Mouse (Mus musculus): Measurements from ENCODE around the gene Slc44a4. TPM values are rescaled to one million over a fixed set of nuclear protein-coding genes. Genes with fewer than 3 reads are reported as not detected.
A peak's percentile ranks its signal among the peaks of the same experiment; 100 is the strongest.

The Slc44a4 gene
- 0.08 and 0.11 TPM in 2 replicates for polyA plus RNA-seq (2014; fragmentation: Nextera tagmentation; extraction: Ambion mirVana)

- ATAC-seq (replicated peaks; ENCODE audit: insufficient number of reproducible peaks, low FRiP score, low TSS enrichment, low read depth) (no peak), DNase-seq (ENCODE audit: low spot score) (no peak)
- Histone ChIP-seq H3K27me3 (ENCODE audit: control insufficient read depth, insufficient read depth, low read length) (no peaks in the 10 kb centered on the region), H3K9ac (replicated peaks; ENCODE audit: low read length) (no peak within 1 kb of the TSS; the same call in 1 of the 2 replicates), H3K4me3 (ENCODE audit: low read depth, low read length) (no peak within 1 kb of the TSS), H3K27ac (replicated peaks; ENCODE audit: low read depth, low read length) (no peak within 1 kb of the TSS), H3K4me2 (ENCODE audit: low read depth, low read length) (no peak within 1 kb of the TSS), H3K4me1 (ENCODE audit: control insufficient read depth, insufficient read depth, low read length) (0 out of 2 replicates have a peak, but pooled peaks cover 2% of the 10 kb centered on the region), H3K9me3 (replicated peaks; ENCODE audit: control insufficient read depth, low read length) (no peaks in the 10 kb centered on the region), H3K36me3 (replicated peaks; ENCODE audit: control insufficient read depth, insufficient read depth, low read depth, low read length) (peaks cover 6% of the 10 kb centered on the region)
- WGBS, result 38% methylated on average over 18 of the region's 18 CpGs
Observed at GRCm38 (mm10) chr17:34913930-34914665, at the start of gene Slc44a4. Gene Slc44a4, plus strand, starts transcription at chr17:34914466.

- ATAC-seq (replicated peaks; ENCODE audit: insufficient number of reproducible peaks, low FRiP score, low TSS enrichment, low read depth) (no peak), DNase-seq (ENCODE audit: low spot score) (no peak)
- Histone ChIP-seq H3K9ac (replicated peaks; ENCODE audit: low read length) (no peak overlapping the region), H3K9me3 (replicated peaks; ENCODE audit: control insufficient read depth, low read length) (no peaks in the 10 kb centered on the region), H3K27ac (replicated peaks; ENCODE audit: low read depth, low read length) (no peak overlapping the region), H3K27me3 (ENCODE audit: control insufficient read depth, insufficient read depth, low read length) (no peaks in the 10 kb centered on the region), H3K4me3 (ENCODE audit: low read depth, low read length) (no peak overlapping the region), H3K36me3 (replicated peaks; ENCODE audit: control insufficient read depth, insufficient read depth, low read depth, low read length) (no peaks in the 10 kb centered on the region), H3K4me2 (ENCODE audit: low read depth, low read length) (no peak overlapping the region), H3K4me1 (ENCODE audit: control insufficient read depth, insufficient read depth, low read length) (no peaks in the 10 kb centered on the region)
- 55% methylated on average over 7 of the region's 7 CpGs for WGBS
Observed at GRCm38 (mm10) chr17:34865981-34866380, 48.3 kb upstream of the Slc44a4 start.

- no peak overlapping the region for H3K4me3 ChIP-seq (ENCODE audit: low read depth, low read length)
- H3K27ac ChIP-seq (replicated peaks; ENCODE audit: low read depth, low read length), result no peak overlapping the region
- no peaks in the 10 kb centered on the region; the same call in 1 of the 2 replicates for H3K4me1 ChIP-seq (ENCODE audit: control insufficient read depth, insufficient read depth, low read length)
- no peaks in the 10 kb centered on the region for H3K9me3 ChIP-seq (replicated peaks; ENCODE audit: control insufficient read depth, low read length)
- DNase-seq (ENCODE audit: low spot score), result no peak
- no peaks in the 10 kb centered on the region for H3K27me3 ChIP-seq (ENCODE audit: control insufficient read depth, insufficient read depth, low read length)
- no peak for ATAC-seq (replicated peaks; ENCODE audit: insufficient number of reproducible peaks, low FRiP score, low TSS enrichment, low read depth)
- no peak overlapping the region for H3K9ac ChIP-seq (replicated peaks; ENCODE audit: low read length)
- WGBS, result 89% methylated on average over 6 of the region's 6 CpGs
- H3K36me3 ChIP-seq (replicated peaks; ENCODE audit: control insufficient read depth, insufficient read depth, low read depth, low read length), result no peaks in the 10 kb centered on the region
- no peak overlapping the region for H3K4me2 ChIP-seq (ENCODE audit: low read depth, low read length)
Observed at GRCm38 (mm10) chr17:34874321-34874720, 39.9 kb upstream of the Slc44a4 start.

- no peak within 1 kb of the TSS for H3K9ac ChIP-seq (replicated peaks; ENCODE audit: low read length)
- no peak within 1 kb of the TSS for H3K4me2 ChIP-seq (ENCODE audit: low read depth, low read length)
- ATAC-seq (replicated peaks; ENCODE audit: insufficient number of reproducible peaks, low FRiP score, low TSS enrichment, low read depth), result 0 out of 2 replicates have a peak, but pooled peaks have one; percentile 31
Observed at GRCm38 (mm10) chr17:34879336-34879879, 34.9 kb upstream of the Slc44a4 start, which contains the start of gene Zbtb12. Gene Zbtb12, plus strand, starts transcription at chr17:34879483.

GRCm38 (mm10) chr17:34881166-34881565, 33.1 kb upstream of the Slc44a4 start:
- Histone ChIP-seq H3K9ac (replicated peaks; ENCODE audit: low read length) (no peak overlapping the region), H3K36me3 (replicated peaks; ENCODE audit: control insufficient read depth, insufficient read depth, low read depth, low read length) (no peaks in the 10 kb centered on the region), H3K27me3 (ENCODE audit: control insufficient read depth, insufficient read depth, low read length) (no peaks in the 10 kb centered on the region), H3K4me2 (ENCODE audit: low read depth, low read length) (no peak overlapping the region), H3K4me3 (ENCODE audit: low read depth, low read length) (no peak overlapping the region), H3K27ac (replicated peaks; ENCODE audit: low read depth, low read length) (no peak overlapping the region), H3K9me3 (replicated peaks; ENCODE audit: control insufficient read depth, low read length) (no peaks in the 10 kb centered on the region), H3K4me1 (ENCODE audit: control insufficient read depth, insufficient read depth, low read length) (peaks cover 6% of the 10 kb centered on the region)
- ATAC-seq (replicated peaks; ENCODE audit: insufficient number of reproducible peaks, low FRiP score, low TSS enrichment, low read depth), result no peak
- no peak for DNase-seq (ENCODE audit: low spot score)

More at GRCm38 (mm10) chr17:34879336-34879879, 34.9 kb upstream of the Slc44a4 start, which contains the start of gene Zbtb12:
- peaks cover 6% of the 10 kb centered on the region for H3K4me1 ChIP-seq (ENCODE audit: control insufficient read depth, insufficient read depth, low read length)
- no peak within 1 kb of the TSS for H3K4me3 ChIP-seq (ENCODE audit: low read depth, low read length)
- H3K36me3 ChIP-seq (replicated peaks; ENCODE audit: control insufficient read depth, insufficient read depth, low read depth, low read length), result no peaks in the 10 kb centered on the region
- no peaks in the 10 kb centered on the region for H3K9me3 ChIP-seq (replicated peaks; ENCODE audit: control insufficient read depth, low read length)
- 46% methylated on average over 11 of the region's 11 CpGs for WGBS
- H3K27me3 ChIP-seq (ENCODE audit: control insufficient read depth, insufficient read depth, low read length), result no peaks in the 10 kb centered on the region
- peak; percentile 46 for DNase-seq (ENCODE audit: low spot score)
- no peak within 1 kb of the TSS for H3K27ac ChIP-seq (replicated peaks; ENCODE audit: low read depth, low read length)

GRCm38 (mm10) chr17:34881683-34882310, 32.5 kb upstream of the Slc44a4 start, which contains the start of gene Gm20547:
Gene Gm20547, minus strand, starts transcription at chr17:34882042.
- Histone ChIP-seq H3K36me3 (replicated peaks; ENCODE audit: control insufficient read depth, insufficient read depth, low read depth, low read length) (no peaks in the 10 kb centered on the region), H3K4me2 (ENCODE audit: low read depth, low read length) (no peak within 1 kb of the TSS; the same call in 1 of the 2 replicates), H3K27me3 (ENCODE audit: control insufficient read depth, insufficient read depth, low read length) (no peaks in the 10 kb centered on the region), H3K4me3 (ENCODE audit: low read depth, low read length) (no peak within 1 kb of the TSS), H3K4me1 (ENCODE audit: control insufficient read depth, insufficient read depth, low read length) (peaks cover 6% of the 10 kb centered on the region), H3K27ac (replicated peaks; ENCODE audit: low read depth, low read length) (no peak within 1 kb of the TSS), H3K9ac (replicated peaks; ENCODE audit: low read length) (peak within 1 kb of the TSS; percentile 18; the same call in 1 of the 2 replicates), H3K9me3 (replicated peaks; ENCODE audit: control insufficient read depth, low read length) (no peaks in the 10 kb centered on the region)
- WGBS, result 5% methylated on average over 15 of the region's 15 CpGs
- ATAC-seq (replicated peaks; ENCODE audit: insufficient number of reproducible peaks, low FRiP score, low TSS enrichment, low read depth), result no peak
- no peak for DNase-seq (ENCODE audit: low spot score)

GRCm38 (mm10) chr17:34883332-34883731, 30.9 kb upstream of the Slc44a4 start:
- H3K4me3 ChIP-seq (ENCODE audit: low read depth, low read length), result no peak overlapping the region
- H3K9ac ChIP-seq (replicated peaks; ENCODE audit: low read length), result no peak overlapping the region
- H3K27me3 ChIP-seq (ENCODE audit: control insufficient read depth, insufficient read depth, low read length), result no peaks in the 10 kb centered on the region
- no peak overlapping the region for H3K27ac ChIP-seq (replicated peaks; ENCODE audit: low read depth, low read length)
- WGBS, result 63% methylated on average over 3 of the region's 3 CpGs
- DNase-seq (ENCODE audit: low spot score) (no peak), ATAC-seq (replicated peaks; ENCODE audit: insufficient number of reproducible peaks, low FRiP score, low TSS enrichment, low read depth) (no peak)
- H3K36me3 ChIP-seq (replicated peaks; ENCODE audit: control insufficient read depth, insufficient read depth, low read depth, low read length), result no peaks in the 10 kb centered on the region
- H3K4me2 ChIP-seq (ENCODE audit: low read depth, low read length), result no peak overlapping the region
- H3K4me1 ChIP-seq (ENCODE audit: control insufficient read depth, insufficient read depth, low read length), result peaks cover 6% of the 10 kb centered on the region
- no peaks in the 10 kb centered on the region for H3K9me3 ChIP-seq (replicated peaks; ENCODE audit: control insufficient read depth, low read length)

- ATAC-seq (replicated peaks; ENCODE audit: insufficient number of reproducible peaks, low FRiP score, low TSS enrichment, low read depth) (no peak), DNase-seq (ENCODE audit: low spot score) (no peak)
- no peaks in the 10 kb centered on the region for H3K27me3 ChIP-seq (ENCODE audit: control insufficient read depth, insufficient read depth, low read length)
- H3K36me3 ChIP-seq (replicated peaks; ENCODE audit: control insufficient read depth, insufficient read depth, low read depth, low read length), result no peaks in the 10 kb centered on the region
- H3K4me2 ChIP-seq (ENCODE audit: low read depth, low read length), result no peak overlapping the region
- H3K9me3 ChIP-seq (replicated peaks; ENCODE audit: control insufficient read depth, low read length), result no peaks in the 10 kb centered on the region
- peaks cover 3% of the 10 kb centered on the region for H3K4me1 ChIP-seq (ENCODE audit: control insufficient read depth, insufficient read depth, low read length)
- WGBS, result 85% methylated on average over 6 of the region's 6 CpGs
- H3K4me3 ChIP-seq (ENCODE audit: low read depth, low read length), result no peak overlapping the region
- no peak overlapping the region for H3K9ac ChIP-seq (replicated peaks; ENCODE audit: low read length)
- H3K27ac ChIP-seq (replicated peaks; ENCODE audit: low read depth, low read length), result no peak overlapping the region
Observed at GRCm38 (mm10) chr17:34884704-34885103, 29.6 kb upstream of the Slc44a4 start.
